Mouse (Mus musculus) forebrain, embryonic 11.5 days (tissue): ENCODE data around the gene Thbs1. TPM values are rescaled to one million over a fixed set of nuclear protein-coding genes. Genes with fewer than 3 reads are reported as not detected.
A peak's percentile ranks its signal among the peaks of the same experiment; 100 is the strongest.
"Not testable (repeated sequence)": the region's sequence is repeated elsewhere in the genome, so short reads cannot be mapped to it uniquely, and the experiment has no call there.

Experiments
- ATAC-seq: fragments of 200-750 bp; cut with Nextera tagmentation; replicated peaks from 2 replicates; pipeline ENCODE4 v1.8.0; 2017; ENCODE audit warnings: moderate TSS enrichment; ENCODE audit not compliant: low FRiP score
- DNase-seq: peaks from one replicate; pipeline ENCODE4 v3.0.0-alpha.2; 2017; ENCODE audit warnings: low spot score
- H3K27ac ChIP-seq: fragments of 300-500 bp; sonication (generic); 2 replicates; pipeline ENCODE4 v1.5.1; 2014; ENCODE audit warnings: low read depth, low read length
- H3K27me3 ChIP-seq: fragments of 300-500 bp; sonication (generic); 2 replicates; pipeline ENCODE4 v1.6.1; 2014; ENCODE audit warnings: mild to moderate bottlenecking, low read length, mixed read lengths; ENCODE audit not compliant: control insufficient read depth, insufficient read depth
- H3K36me3 ChIP-seq: fragments of 300-500 bp; sonication (generic); 2 replicates; pipeline ENCODE4 v1.6.1; 2014; ENCODE audit warnings: mild to moderate bottlenecking, low read length, moderate library complexity, mixed read lengths; ENCODE audit not compliant: control insufficient read depth, insufficient read depth
- H3K4me1 ChIP-seq: fragments of 300-500 bp; sonication (generic); replicated peaks from 2 replicates; pipeline ENCODE4 v1.6.1; 2014; ENCODE audit warnings: low read length, mixed read lengths; ENCODE audit not compliant: control insufficient read depth, insufficient read depth
- H3K4me2 ChIP-seq: fragments of 300-500 bp; sonication (generic); 2 replicates; pipeline ENCODE4 v1.6.1; 2014; ENCODE audit warnings: low read depth, mild to moderate bottlenecking, low read length, moderate library complexity, mixed read lengths; ENCODE audit not compliant: severe bottlenecking
- H3K4me3 ChIP-seq: fragments of 300-500 bp; sonication (generic); 2 replicates; pipeline ENCODE4 v1.5.1; 2014; ENCODE audit warnings: low read depth, low read length
- H3K9ac ChIP-seq: fragments of 300-500 bp; sonication (generic); 2 replicates; pipeline ENCODE4 v1.6.1; 2014; ENCODE audit warnings: low read length
- H3K9me3 ChIP-seq: fragments of 300-500 bp; sonication (generic); 2 replicates; pipeline ENCODE4 v1.6.1; 2016; ENCODE audit warnings: low read length, mixed read lengths; ENCODE audit not compliant: control insufficient read depth
- WGBS: fragments of 180-500 bp; shearing (Covaris S2); extraction: QIAGEN DNeasy Blood & Tissue Kit; methylation state at CpG from one replicate; pipeline ENCODE4 v1.1.7; 2014; 5-methylcytosine and 5-hydroxymethylcytosine counted together
- polyA plus RNA-seq: library from polyadenylated mRNA; unstranded; fragments of >200 nt; fragmentation: Nextera tagmentation; extraction: Ambion mirVana; gene quantifications from 2 replicates; pipeline ENCODE4 v1.2.1, GENCODE M21; 2014

The Thbs1 gene
- polyA plus RNA-seq, 1 experiment from 2014 or later = 63.4 TPM

GRCm38 (mm10) chr2:118147749-118148148 lies 36.1 kb downstream of the Thbs1 start:
- not testable (repeated sequence) for H3K4me1 ChIP-seq, H3K36me3 ChIP-seq, H3K27me3 ChIP-seq, H3K4me3 ChIP-seq, H3K27ac ChIP-seq, DNase-seq, ATAC-seq, H3K9ac ChIP-seq, H3K9me3 ChIP-seq, H3K4me2 ChIP-seq
- WGBS = 74% methylated on average over 3 of the region's 3 CpGs

- H3K27me3 ChIP-seq = no peaks in the 10 kb centered on the region
- 85% methylated on average over 4 of the region's 4 CpGs for WGBS
- no peaks in the 10 kb centered on the region; the same call in 1 of the 2 replicates for H3K4me1 ChIP-seq
- no peak overlapping the region for H3K9ac ChIP-seq
- H3K4me2 ChIP-seq = no peak overlapping the region
- H3K27ac ChIP-seq = no peak overlapping the region
- DNase-seq (no peak), ATAC-seq (no peak)
- H3K4me3 ChIP-seq = no peak overlapping the region
- no peaks in the 10 kb centered on the region for H3K9me3 ChIP-seq
- H3K36me3 ChIP-seq = no peaks in the 10 kb centered on the region
These were observed 36.9 kb downstream of the Thbs1 start for GRCm38 (mm10) chr2:118148321-118149142.

GRCm38 (mm10) chr2:118149855-118150563 lies 38.3 kb downstream of the Thbs1 start:
- Histone ChIP-seq H3K4me3 (no peak overlapping the region), H3K36me3 (no peaks in the 10 kb centered on the region), H3K9ac (no peak overlapping the region), H3K4me2 (no peak overlapping the region), H3K27me3 (no peaks in the 10 kb centered on the region), H3K9me3 (no peaks in the 10 kb centered on the region), H3K4me1 (no peaks in the 10 kb centered on the region; the same call in 1 of the 2 replicates), H3K27ac (no peak overlapping the region)
- 80% methylated on average over 12 of the region's 12 CpGs for WGBS
- ATAC-seq (no peak), DNase-seq (no peak)

- DNase-seq (no peak), ATAC-seq (no peak)
- Histone ChIP-seq H3K9me3 (no peaks in the 10 kb centered on the region), H3K4me1 (peaks cover 7% of the 10 kb centered on the region), H3K4me2 (no peak overlapping the region), H3K27ac (no peak overlapping the region), H3K27me3 (no peaks in the 10 kb centered on the region), H3K36me3 (no peaks in the 10 kb centered on the region), H3K9ac (no peak overlapping the region), H3K4me3 (no peak overlapping the region)
- WGBS = 90% methylated on average over 3 of the region's 3 CpGs
These were observed 46.4 kb downstream of the Thbs1 start for GRCm38 (mm10) chr2:118158095-118158494.

DNA sequence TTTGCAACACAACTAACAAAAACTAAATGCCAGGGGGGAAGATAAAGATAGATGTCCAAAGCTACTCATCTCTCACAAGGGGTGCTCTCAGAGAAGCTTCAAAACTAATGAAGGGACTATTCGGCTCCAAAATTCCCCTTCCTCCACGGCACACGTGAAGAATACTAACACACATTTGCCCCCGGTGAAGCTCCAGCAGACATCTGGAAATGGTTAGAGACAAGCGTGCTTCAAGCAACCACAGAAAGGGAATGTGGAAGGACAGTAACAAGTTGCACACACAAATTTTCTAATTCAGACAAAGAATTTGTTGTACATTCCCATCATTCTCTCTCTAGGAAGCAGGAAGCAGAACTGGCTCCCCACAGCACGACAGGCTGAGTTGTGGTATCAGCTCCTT lies 47.5 kb downstream of the Thbs1 start:
- no peaks in the 10 kb centered on the region for H3K9me3 ChIP-seq
- WGBS = 66% methylated on average over 6 of the region's 6 CpGs
- H3K27ac ChIP-seq = no peak overlapping the region
- ATAC-seq = no peak
- no peak overlapping the region for H3K4me2 ChIP-seq
- H3K36me3 ChIP-seq = no peaks in the 10 kb centered on the region
- H3K9ac ChIP-seq = no peak overlapping the region
- peaks cover 8% of the 10 kb centered on the region for H3K4me1 ChIP-seq
- no peak for DNase-seq
- H3K27me3 ChIP-seq = no peaks in the 10 kb centered on the region
- H3K4me3 ChIP-seq = no peak overlapping the region

DNA sequence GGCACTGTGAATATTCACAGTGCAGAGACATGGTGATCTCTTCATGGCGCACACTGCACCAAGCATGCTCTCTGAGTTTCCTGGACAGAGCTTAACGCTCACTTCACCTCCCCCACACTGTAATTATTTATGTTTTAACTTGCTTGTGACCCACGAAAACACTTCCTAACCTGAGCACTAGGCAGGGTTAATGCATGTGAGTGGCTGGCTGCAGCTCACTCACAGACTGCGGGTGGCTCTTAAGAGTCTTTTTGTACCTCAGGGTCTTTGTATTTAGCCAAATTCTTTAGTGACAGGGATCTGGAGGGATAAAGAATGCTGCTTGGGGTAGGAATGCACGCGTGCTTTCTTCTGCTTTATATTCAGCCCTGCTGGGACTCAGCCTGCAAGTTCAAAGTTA lies 48.9 kb downstream of the Thbs1 start:
- Histone ChIP-seq H3K4me2 (no peak overlapping the region; the same call in 1 of the 2 replicates), H3K36me3 (no peaks in the 10 kb centered on the region), H3K9ac (no peak overlapping the region), H3K4me3 (no peak overlapping the region), H3K27me3 (no peaks in the 10 kb centered on the region), H3K27ac (peak overlapping the region; percentile 44; the same call in 1 of the 2 replicates), H3K4me1 (peaks cover 11% of the 10 kb centered on the region), H3K9me3 (no peaks in the 10 kb centered on the region)
- WGBS = 7% methylated on average over 6 of the region's 6 CpGs
- DNase-seq = no peak
- peak; percentile 86 for ATAC-seq

DNA sequence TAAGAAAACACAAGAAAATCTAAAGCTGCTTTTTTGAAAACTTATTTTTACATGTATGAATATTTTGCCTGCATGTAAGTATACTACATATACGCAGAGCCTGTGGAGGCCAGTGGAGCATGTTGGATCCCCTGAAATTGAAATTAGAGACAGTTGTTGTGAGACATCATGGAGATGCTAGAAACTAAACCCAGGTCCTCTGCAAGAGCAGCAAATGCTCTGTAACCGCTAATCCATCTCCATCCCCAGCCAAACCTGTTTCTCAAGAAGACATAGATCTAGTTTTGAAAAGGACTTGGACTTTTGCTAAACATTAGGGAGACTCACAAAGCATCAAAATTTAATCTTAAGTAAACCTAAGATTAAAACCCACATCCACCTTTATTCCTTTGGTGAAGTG lies 49.3 kb downstream of the Thbs1 start:
- Histone ChIP-seq H3K27me3 (no peaks in the 10 kb centered on the region), H3K9me3 (no peaks in the 10 kb centered on the region), H3K4me2 (no peak overlapping the region; the same call in 1 of the 2 replicates), H3K4me1 (peaks cover 11% of the 10 kb centered on the region), H3K4me3 (no peak overlapping the region), H3K9ac (no peak overlapping the region), H3K36me3 (no peaks in the 10 kb centered on the region), H3K27ac (peak overlapping the region; percentile 44)
- ATAC-seq (no peak), DNase-seq (no peak)
- 34% methylated on average over 2 of the region's 2 CpGs for whole genome bisulfite sequencing

GRCm38 (mm10) chr2:118162486-118162885 lies 50.8 kb downstream of the Thbs1 start:
- no peak overlapping the region for H3K9ac ChIP-seq
- peaks cover 11% of the 10 kb centered on the region for H3K4me1 ChIP-seq
- no peaks in the 10 kb centered on the region for H3K9me3 ChIP-seq
- DNase-seq (no peak), ATAC-seq (no peak)
- no peaks in the 10 kb centered on the region for H3K36me3 ChIP-seq
- H3K4me2 ChIP-seq = no peak overlapping the region
- 83% methylated on average over 5 of the region's 5 CpGs for WGBS
- no peak overlapping the region for H3K27ac ChIP-seq
- no peak overlapping the region for H3K4me3 ChIP-seq
- H3K27me3 ChIP-seq = no peaks in the 10 kb centered on the region
